ENCODE assay signal across 9 mouse cellular contexts in genomic region chr16:17920586-17920985, GRCm38 (mm10). TPM values are rescaled to one million over a fixed set of nuclear protein-coding genes. Genes with fewer than 3 reads are reported as not detected.
A peak's percentile ranks its signal among the peaks of the same experiment; 100 is the strongest.
DNase-seq lines count a peak whose midpoint lies in the region; ATAC-seq and TF ChIP-seq lines count a peak whose summit lies in the region.
"Had no signal": no experiment of that assay in that cellular context is flagged by ENCODE, and none has a peak within 500 bp of the region (broad histone marks: within the 10 kb centered on the region; RNA-seq: fewer than 3 reads in every experiment).

No protein-coding gene starts in this region.

- 5% methylated on average over 20 of the region's 20 CpGs for WGBS in heart, embryonic 11.5 days (ENCODE audit: insufficient replicate concordance)
- WGBS in intestine, embryonic 15.5 days: 14% methylated on average over 20 of the region's 20 CpGs

- H3K4me1 ChIP-seq in heart, embryonic 11.5 days (ENCODE audit: control insufficient read depth, insufficient read depth, low read length): peaks cover 15% of the 10 kb centered on the region
- H3K4me1 ChIP-seq in intestine, embryonic 15.5 days (replicated peaks): peaks cover 21% of the 10 kb centered on the region

- no peak for TF ChIP-seq POLR2A in myocyte (IDR thresholded peaks at IDR 0.05; ENCODE audit: insufficient read length, low read depth)

- peak overlapping the region; percentile 2; the same call in 1 of the 2 replicates for H3K4me3 ChIP-seq in heart, embryonic 11.5 days (ENCODE audit: low read depth, low read length)
- no peak overlapping the region for H3K4me3 ChIP-seq in intestine, embryonic 15.5 days (replicated peaks)
- H3K4me3 ChIP-seq in myocyte: peak overlapping the region; percentile 88

- no peaks in the 10 kb centered on the region for H3K79me2 ChIP-seq in myocyte (ENCODE audit: control insufficient read depth, insufficient read depth)

- peaks cover 2% of the 10 kb centered on the region; the same call in 1 of the 2 replicates for H3K36me3 ChIP-seq in heart, embryonic 11.5 days (ENCODE audit: control insufficient read depth, insufficient read depth, low read length)
- H3K36me3 ChIP-seq in intestine, embryonic 15.5 days: peaks cover 6% of the 10 kb centered on the region
- H3K36me3 ChIP-seq in myocyte (ENCODE audit: control insufficient read depth, insufficient read depth): no peaks in the 10 kb centered on the region

- H3ac ChIP-seq in myocyte (ENCODE audit: control insufficient read depth, insufficient read length): no peak overlapping the region

- H3K27me3 ChIP-seq in heart, embryonic 11.5 days (ENCODE audit: control insufficient read depth, insufficient read depth, low read length): peaks cover 41% of the 10 kb centered on the region
- peaks cover 31% of the 10 kb centered on the region for H3K27me3 ChIP-seq in intestine, embryonic 15.5 days (replicated peaks)
- peaks cover 14% of the 10 kb centered on the region for H3K27me3 ChIP-seq in myocyte (ENCODE audit: control insufficient read depth, insufficient read depth, insufficient read length)

- peak overlapping the region; percentile 78 for H3K4me2 ChIP-seq in heart, embryonic 11.5 days
- H3K4me2 ChIP-seq in intestine, embryonic 15.5 days (replicated peaks): peak overlapping the region; percentile 83
- H3K4me2 ChIP-seq in myocyte (ENCODE audit: low read depth): no peak overlapping the region

- DNase-seq in heart, postnatal 36 days: no peak
- DNase-seq in embryo, embryonic 11 days: peak; percentile 51
- no peak for DNase-seq in layer of hippocampus, postnatal 10 days (ENCODE audit: low spot score in 2 of 2)
- no peak for DNase-seq in adrenal gland, adult 2 months
- no peak for DNase-seq in right cerebral cortex, postnatal 36 days (ENCODE audit: low spot score in 2 of 2)

- ATAC-seq in heart, embryonic 11.5 days (replicated peaks; ENCODE audit: insufficient number of reproducible peaks, low FRiP score, low TSS enrichment): no peak
- ATAC-seq in intestine, embryonic 15.5 days: no peak

- H3K9ac ChIP-seq in heart, embryonic 11.5 days (ENCODE audit: low read depth, low read length): peak overlapping the region; percentile 90
- peak overlapping the region; percentile 95 for H3K9ac ChIP-seq in intestine, embryonic 15.5 days

- H3K9me3 ChIP-seq in heart, embryonic 11.5 days (replicated peaks; ENCODE audit: control insufficient read depth, low read length): no peaks in the 10 kb centered on the region
- no peaks in the 10 kb centered on the region for H3K9me3 ChIP-seq in intestine, embryonic 15.5 days

- no peak overlapping the region for H3K27ac ChIP-seq in heart, embryonic 11.5 days (ENCODE audit: low read depth, low read length)
- no peak overlapping the region for H3K27ac ChIP-seq in intestine, embryonic 15.5 days

- intact Hi-C loops in heart, postnatal 36 days (cut with DNase I): loop anchor here (10.0 kb wide), 1 partner anchor 424 kb away; the partner anchor contains the start of genes Arvcf and Tango2

TF ChIP-seq in myocyte, 11 proteins besides CTCF, POLR2A, EP300 and RAD21:
- TF ChIP-seq MYOD1 (IDR thresholded peaks at IDR 0.05; ENCODE audit: control insufficient read depth in 1 of 3, insufficient read length in 2 of 3, low read depth in 2 of 3) (no peak), POLR2AphosphoS2 (IDR thresholded peaks at IDR 0.05; ENCODE audit: insufficient read length, low read depth) (no peak), MYOG (IDR thresholded peaks at IDR 0.05; ENCODE audit: control insufficient read depth in 1 of 3, insufficient read depth in 1 of 3, insufficient read length in 2 of 3, low read depth in 2 of 3) (no peak), REST (IDR thresholded peaks at IDR 0.05; ENCODE audit: insufficient read depth, insufficient read length) (no peak), E2F4 (IDR thresholded peaks at IDR 0.05; ENCODE audit: insufficient read depth) (no peak), TCF3 (IDR thresholded peaks at IDR 0.05; ENCODE audit: insufficient read length, low read depth) (no peak)

RNA-seq across cellular contexts. Expression of gene Gsc2, which starts 5.7 kb away (rescaled TPM):
- polyA plus RNA-seq in heart, embryonic 11.5 days (2014; fragmentation: Nextera tagmentation; extraction: Ambion mirVana): not detected in 2 replicates
- total RNA-seq in heart, postnatal 36 days (2021): not detected
- polyA plus RNA-seq in intestine, embryonic 15.5 days (2015; fragmentation: Nextera tagmentation; extraction: Ambion mirVana): 0.14 TPM in 1 of 2 replicates, not detected in the other
- not detected for polyA plus RNA-seq in myocyte (2012; fragmentation: generic; extraction: Trizol)
- not detected for total RNA-seq in layer of hippocampus, postnatal 10 days (2021)
- not detected for total RNA-seq in adrenal gland, adult 2 months (2021)
- polyA plus RNA-seq in adrenal gland, adult 2 months (2012; rRNA removed): not detected in 2 replicates
- total RNA-seq: layer of hippocampus, postnatal 25 days had no signal

RNA-seq across cellular contexts. Expression of gene Slc25a1, which starts 7.4 kb away (rescaled TPM):
- 35.9 and 39.5 TPM in 2 replicates for polyA plus RNA-seq in heart, embryonic 11.5 days (2014; fragmentation: Nextera tagmentation; extraction: Ambion mirVana)
- total RNA-seq in heart, postnatal 36 days (2021): 10 to 100 TPM in 1 of 2 experiments, 1 to 10 TPM in 1; 5.9 to 13.9 TPM
- polyA plus RNA-seq in intestine, embryonic 15.5 days (2015; fragmentation: Nextera tagmentation; extraction: Ambion mirVana): 201 and 221 TPM in 2 replicates
- polyA plus RNA-seq in myocyte (2012; fragmentation: generic; extraction: Trizol): 72.5 TPM
- 10 to 100 TPM; 78.3 to 87.2 TPM for total RNA-seq in layer of hippocampus, postnatal 10 days (2021)
- total RNA-seq in adrenal gland, adult 2 months (2021): 100 to 1,000 TPM; 215 to 471 TPM
- 601 and 791 TPM in 2 replicates for polyA plus RNA-seq in adrenal gland, adult 2 months (2012; rRNA removed)

RNA-seq across cellular contexts. Expression of gene Ess2, which starts 9.4 kb away (rescaled TPM):
- polyA plus RNA-seq in heart, embryonic 11.5 days (2014; fragmentation: Nextera tagmentation; extraction: Ambion mirVana): 27.2 and 29.8 TPM in 2 replicates
- 10 to 100 TPM in 1 of 2 experiments, 1 to 10 TPM in 1; 8.7 to 10.6 TPM for total RNA-seq in heart, postnatal 36 days (2021)
- 29.7 and 29.8 TPM in 2 replicates for polyA plus RNA-seq in intestine, embryonic 15.5 days (2015; fragmentation: Nextera tagmentation; extraction: Ambion mirVana)
- 17.4 TPM for polyA plus RNA-seq in myocyte (2012; fragmentation: generic; extraction: Trizol)
- total RNA-seq in layer of hippocampus, postnatal 10 days (2021): 10 to 100 TPM; 31.7 to 33.5 TPM
- 10 to 100 TPM; 14.1 to 15.5 TPM for total RNA-seq in adrenal gland, adult 2 months (2021)
- polyA plus RNA-seq in adrenal gland, adult 2 months (2012; rRNA removed): 19.5 and 22.6 TPM in 2 replicates

RNA-seq across cellular contexts. Expression of gene Tssk2, which starts 22.1 kb away (rescaled TPM):
- polyA plus RNA-seq in heart, embryonic 11.5 days (2014; fragmentation: Nextera tagmentation; extraction: Ambion mirVana): 0.11 TPM in 1 of 2 replicates, not detected in the other
- total RNA-seq in heart, postnatal 36 days (2021): not detected
- not detected in 2 replicates for polyA plus RNA-seq in intestine, embryonic 15.5 days (2015; fragmentation: Nextera tagmentation; extraction: Ambion mirVana)
- 0.07 TPM for polyA plus RNA-seq in myocyte (2012; fragmentation: generic; extraction: Trizol)
- not detected for total RNA-seq in layer of hippocampus, postnatal 10 days (2021)
- not detected for total RNA-seq in adrenal gland, adult 2 months (2021)
- not detected in 2 replicates for polyA plus RNA-seq in adrenal gland, adult 2 months (2012; rRNA removed)
- total RNA-seq: layer of hippocampus, postnatal 25 days had no signal

RNA-seq across cellular contexts. Expression of gene Dgcr2, which starts 22.2 kb away (rescaled TPM):
- 44.8 and 49.9 TPM in 2 replicates for polyA plus RNA-seq in heart, embryonic 11.5 days (2014; fragmentation: Nextera tagmentation; extraction: Ambion mirVana)
- 10 to 100 TPM; 47.3 to 48.6 TPM for total RNA-seq in heart, postnatal 36 days (2021)
- 68.2 and 70.7 TPM in 2 replicates for polyA plus RNA-seq in intestine, embryonic 15.5 days (2015; fragmentation: Nextera tagmentation; extraction: Ambion mirVana)
- polyA plus RNA-seq in myocyte (2012; fragmentation: generic; extraction: Trizol): 42.8 TPM
- 100 to 1,000 TPM; 109 to 114 TPM for total RNA-seq in layer of hippocampus, postnatal 10 days (2021)
- 10 to 100 TPM; 62.1 to 68.1 TPM for total RNA-seq in adrenal gland, adult 2 months (2021)
- polyA plus RNA-seq in adrenal gland, adult 2 months (2012; rRNA removed): 139 and 166 TPM in 2 replicates
